Mouse (Mus musculus) brain, embryonic 14.5 days (tissue): Measurements from ENCODE around the gene Tnik. TPM values are rescaled to one million over a fixed set of nuclear protein-coding genes. Genes with fewer than 3 reads are reported as not detected.

Experiments
- DNase-seq: peaks from one replicate; pipeline ENCODE4 v3.0.0-alpha.2; 2011; ENCODE audit warnings: low read depth
- CTCF ChIP-seq: fragments of 200-500 bp; IDR thresholded peaks from 2 replicates; pipeline ENCODE4 v1.5.1; 2012; ENCODE audit warnings: inconsistent platforms, mild to moderate bottlenecking, moderate library complexity, borderline replicate concordance; ENCODE audit not compliant: insufficient read depth, insufficient read length; ENCODE audit errors: extremely low read depth
- POLR2A ChIP-seq: fragments of 200-500 bp; IDR thresholded peaks from 2 replicates; pipeline ENCODE4 v1.6.1; 2012; ENCODE audit warnings: mild to moderate bottlenecking, inconsistent platforms, borderline replicate concordance; ENCODE audit not compliant: poor library complexity, insufficient read depth, insufficient read length, severe bottlenecking; ENCODE audit errors: extremely low read depth
- polyA plus RNA-seq: library from polyadenylated mRNA; depleted of rRNA; stranded (reverse); fragments of >200 nt; gene quantifications from 2 replicates; pipeline ENCODE4 v1.2.3, GENCODE M21; 2012

Tnik gene
- polyA plus RNA-seq, 1 experiment, result 73.8 TPM

- no peak for DNase-seq
- TF ChIP-seq CTCF, result no peak
- TF ChIP-seq POLR2A, result no peak
Observed at GRCm38 (mm10) chr3:28432321-28432720, 169.3 kb downstream of the Tnik start.

- no peak for DNase-seq
Observed at GRCm38 (mm10) chr3:28435478-28435877, 172.5 kb downstream of the Tnik start.

GRCm38 (mm10) chr3:28437429-28437828 lies 174.4 kb downstream of the Tnik start:
- no peak for DNase-seq
- TF ChIP-seq POLR2A (no peak), CTCF (no peak)

More at GRCm38 (mm10) chr3:28435478-28435877, 172.5 kb downstream of the Tnik start:
- TF ChIP-seq POLR2A (no peak), CTCF (no peak)

- peak; percentile 53 for DNase-seq
Observed at GRCm38 (mm10) chr3:28441545-28441944, 178.5 kb downstream of the Tnik start.

GRCm38 (mm10) chr3:28442116-28442515 lies 179.1 kb downstream of the Tnik start:
- no peak for DNase-seq
- TF ChIP-seq CTCF (no peak), POLR2A (no peak)

More at GRCm38 (mm10) chr3:28441545-28441944, 178.5 kb downstream of the Tnik start:
- TF ChIP-seq CTCF (no peak), POLR2A (no peak)

GRCm38 (mm10) chr3:28447950-28448349 lies 184.9 kb downstream of the Tnik start:
- no peak for DNase-seq
- TF ChIP-seq CTCF, result no peak
- TF ChIP-seq POLR2A, result no peak

GRCm38 (mm10) chr3:28453458-28453857 lies 190.4 kb downstream of the Tnik start:
- no peak for TF ChIP-seq CTCF
- no peak for TF ChIP-seq POLR2A
- DNase-seq, result peak; percentile 59

GRCm38 (mm10) chr3:28456842-28457241 lies 193.8 kb downstream of the Tnik start:
- TF ChIP-seq CTCF (no peak), POLR2A (no peak)

GRCm38 (mm10) chr3:28457517-28457916 lies 194.5 kb downstream of the Tnik start:
- TF ChIP-seq POLR2A (no peak), CTCF (no peak)
- DNase-seq, result peak; percentile 38

More at GRCm38 (mm10) chr3:28456842-28457241, 193.8 kb downstream of the Tnik start:
- peak; percentile 41 for DNase-seq

GRCm38 (mm10) chr3:28466688-28467087 lies 203.7 kb downstream of the Tnik start:
- no peak for TF ChIP-seq POLR2A
- no peak for TF ChIP-seq CTCF
- no peak for DNase-seq

- no peak for TF ChIP-seq POLR2A
- no peak for TF ChIP-seq CTCF
- DNase-seq, result peak; percentile 78
Observed at GRCm38 (mm10) chr3:28467148-28467754, 204.2 kb downstream of the Tnik start.

GRCm38 (mm10) chr3:28467871-28468285 lies 204.9 kb downstream of the Tnik start:
- DNase-seq, result no peak

GRCm38 (mm10) chr3:28473439-28473838 lies 210.4 kb downstream of the Tnik start:
- no peak for TF ChIP-seq CTCF
- no peak for TF ChIP-seq POLR2A
- DNase-seq, result no peak

More at GRCm38 (mm10) chr3:28467871-28468285, 204.9 kb downstream of the Tnik start:
- no peak for TF ChIP-seq CTCF
- TF ChIP-seq POLR2A, result no peak
